Mouse (Mus musculus): ENCODE measurements at regions not wholly inside any gene's neighbourhood (a gene's known extent, or its start where the extent isn't known, plus 50 kb on each side); places are given as distances from the start of the nearest gene placed in this dataset.
"Not testable (repeated sequence)": the region's sequence is repeated elsewhere in the genome, so short reads cannot be mapped to it uniquely, and the experiment has no call there.

DNA sequence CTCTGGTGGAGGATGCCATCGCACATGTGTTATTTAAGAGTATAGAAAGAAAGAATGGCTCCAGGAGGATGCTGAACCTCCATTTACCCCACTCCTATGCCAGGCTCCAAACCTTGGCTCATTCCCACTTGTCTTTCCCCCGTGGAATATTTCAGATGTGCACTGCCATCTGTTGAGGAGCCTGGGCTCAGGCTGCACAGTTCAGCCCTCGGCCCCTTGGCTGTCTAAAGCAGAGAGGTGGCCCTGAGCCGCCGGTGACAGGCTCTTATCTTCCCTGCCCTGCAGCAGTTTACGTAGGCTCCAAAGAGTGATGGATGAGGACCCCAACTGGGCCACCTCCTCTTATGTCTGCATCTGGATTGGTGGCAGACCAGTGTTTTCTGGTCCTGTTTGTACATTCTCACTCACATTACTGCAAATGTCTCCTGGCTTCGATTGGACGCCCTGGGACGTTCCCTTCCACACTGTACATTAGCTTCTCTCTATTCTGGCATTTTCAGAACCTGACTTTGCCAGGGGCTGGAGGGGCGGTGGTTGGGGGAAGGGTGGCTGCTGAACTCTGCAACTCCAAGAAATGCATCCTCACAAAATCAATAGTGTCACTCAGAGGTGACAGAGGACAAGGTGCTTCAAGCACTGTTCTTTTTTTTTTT is 447.3 kb upstream of the Clint1 start:
- WGBS: 92% methylated on average over 10 of the region's 10 CpGs
- Histone ChIP-seq H3K27ac (ENCODE audit: insufficient read depth, low read depth, low read length) (no peak overlapping the region), H3K4me1 (ENCODE audit: control insufficient read depth, insufficient read depth, low read length) (no peaks in the 10 kb centered on the region), H3K4me3 (ENCODE audit: insufficient read depth, low read depth, low read length) (no peak overlapping the region)
- no peak for TF ChIP-seq POLR2A (IDR thresholded peaks at IDR 0.05; ENCODE audit: insufficient read depth, low read depth, low read length)
- TF ChIP-seq CTCF (IDR thresholded peaks at IDR 0.05; ENCODE audit: insufficient read depth, low read depth, low read length): no peak

DNA sequence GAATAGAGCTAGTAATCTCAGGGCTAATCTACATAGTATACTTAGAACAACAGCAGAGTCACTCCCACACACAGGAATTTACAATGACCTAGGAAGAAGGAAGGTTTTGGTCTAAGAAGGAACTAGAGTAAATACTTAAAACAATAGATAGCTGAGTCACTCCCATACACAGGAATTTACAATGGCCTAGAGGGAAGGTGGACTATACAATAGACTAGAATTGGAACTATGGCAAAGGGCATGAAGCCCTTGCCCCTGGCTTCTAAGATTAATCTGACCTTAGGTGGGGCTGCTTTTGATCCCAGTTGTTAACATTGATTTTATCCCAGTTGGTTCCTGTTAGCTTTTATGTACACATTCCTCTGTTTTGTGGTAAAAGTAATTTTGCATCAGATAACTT is 427.8 kb upstream of the Clint1 start:
- not testable (repeated sequence) for H3K4me1 ChIP-seq (ENCODE audit: control insufficient read depth, insufficient read depth, low read length); H3K27ac ChIP-seq (ENCODE audit: insufficient read depth, low read depth, low read length); H3K4me3 ChIP-seq (ENCODE audit: insufficient read depth, low read depth, low read length)

DNA sequence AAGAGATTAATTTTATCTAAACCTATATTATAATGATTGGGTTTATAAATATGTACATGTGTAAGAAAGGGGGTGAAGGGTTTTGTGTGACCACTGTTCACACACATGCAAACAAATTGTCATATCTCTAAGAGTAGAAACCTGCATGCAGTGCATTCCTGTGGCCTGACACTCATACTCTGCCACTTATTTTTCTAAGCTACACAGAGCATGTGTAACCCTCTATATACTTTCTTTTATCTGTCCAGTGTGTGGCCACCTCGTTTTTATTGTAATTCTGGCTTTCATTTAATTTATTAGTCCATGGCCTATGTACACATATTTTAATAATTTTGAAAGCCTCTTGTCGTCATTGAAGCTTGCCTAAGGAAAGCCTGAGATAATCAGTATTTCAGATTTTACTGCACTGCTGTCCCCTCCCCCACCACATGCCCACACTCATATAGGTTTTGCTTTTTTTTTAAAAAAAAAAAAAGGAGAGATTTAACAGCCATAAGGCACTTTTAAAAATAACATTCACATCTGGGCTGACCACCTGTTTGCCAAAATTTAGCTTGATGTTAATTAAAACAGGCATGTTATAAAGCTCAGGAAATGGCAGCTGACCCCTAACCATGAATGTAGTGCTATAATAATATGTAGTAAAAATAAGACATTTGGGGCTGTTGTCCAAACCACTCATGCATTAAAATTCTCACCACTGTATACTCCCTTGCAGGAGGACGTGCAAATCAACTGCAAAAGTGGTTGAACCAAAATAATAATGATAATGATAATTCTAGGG is 410.7 kb upstream of the Clint1 start:
- H3K4me1 ChIP-seq (ENCODE audit: control insufficient read depth, insufficient read depth, low read length): no peaks in the 10 kb centered on the region
- no peak overlapping the region for H3K4me3 ChIP-seq (ENCODE audit: insufficient read depth, low read depth, low read length)
- H3K27ac ChIP-seq (ENCODE audit: insufficient read depth, low read depth, low read length): no peak overlapping the region
- no peak for TF ChIP-seq CTCF (IDR thresholded peaks at IDR 0.05; ENCODE audit: insufficient read depth, low read depth, low read length)
- no peak for TF ChIP-seq POLR2A (IDR thresholded peaks at IDR 0.05; ENCODE audit: insufficient read depth, low read depth, low read length)
- 75% methylated on average over 3 of the region's 3 CpGs for WGBS

DNA sequence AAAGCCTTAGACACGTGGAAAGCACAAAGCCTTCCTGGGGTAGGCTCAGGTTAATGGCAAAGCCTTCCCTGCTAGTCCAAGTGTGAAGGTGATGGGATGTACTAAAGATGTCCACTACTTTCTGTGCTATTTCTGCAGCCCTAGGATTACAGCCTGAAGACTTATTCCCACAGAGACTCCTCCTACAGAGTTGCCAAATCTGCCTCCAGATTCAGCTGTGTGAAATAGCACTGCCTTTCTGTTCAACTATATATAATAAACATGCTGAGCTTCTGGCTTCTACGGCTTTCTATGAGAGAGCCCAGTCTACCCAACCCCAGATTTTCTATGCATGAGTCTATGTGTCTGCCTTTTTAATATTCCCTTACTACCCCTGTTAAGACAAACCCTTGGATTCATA is 405.3 kb upstream of the Clint1 start:
- 71% methylated on average over 2 of the region's 2 CpGs for WGBS

DNA sequence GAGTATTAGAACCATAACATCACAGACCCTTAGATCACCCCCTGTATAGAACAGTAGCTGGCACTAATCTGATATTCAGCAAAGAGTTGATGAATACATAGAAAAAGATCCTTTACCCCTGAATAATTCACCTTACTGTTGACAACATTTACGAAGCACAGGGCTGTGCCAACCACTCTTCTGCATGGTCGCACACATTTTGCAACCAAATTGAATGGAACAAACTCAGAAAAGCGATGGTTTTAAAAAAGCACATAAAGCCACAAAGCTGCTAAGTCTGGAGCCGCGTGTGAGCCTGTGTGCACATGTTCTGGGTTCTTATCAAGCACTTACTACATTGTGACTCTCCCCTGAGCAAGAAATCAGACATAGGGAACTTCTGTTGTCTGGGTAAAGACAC is 397.6 kb upstream of the Clint1 start:
- WGBS: 57% methylated on average over 5 of the region's 5 CpGs
- TF ChIP-seq POLR2A (IDR thresholded peaks at IDR 0.05; ENCODE audit: insufficient read depth, low read depth, low read length): no peak
- no peak for TF ChIP-seq CTCF (IDR thresholded peaks at IDR 0.05; ENCODE audit: insufficient read depth, low read depth, low read length)
- H3K27ac ChIP-seq (ENCODE audit: insufficient read depth, low read depth, low read length): no peak overlapping the region
- no peaks in the 10 kb centered on the region for H3K4me1 ChIP-seq (ENCODE audit: control insufficient read depth, insufficient read depth, low read length)
- H3K4me3 ChIP-seq (ENCODE audit: insufficient read depth, low read depth, low read length): no peak overlapping the region

More for the DNA sequence above, 405.3 kb upstream of the Clint1 start:
- Histone ChIP-seq H3K4me3 (ENCODE audit: insufficient read depth, low read depth, low read length) (no peak overlapping the region), H3K4me1 (ENCODE audit: control insufficient read depth, insufficient read depth, low read length) (no peaks in the 10 kb centered on the region), H3K27ac (ENCODE audit: insufficient read depth, low read depth, low read length) (no peak overlapping the region)
- TF ChIP-seq CTCF (IDR thresholded peaks at IDR 0.05; ENCODE audit: insufficient read depth, low read depth, low read length): no peak
- TF ChIP-seq POLR2A (IDR thresholded peaks at IDR 0.05; ENCODE audit: insufficient read depth, low read depth, low read length): no peak

DNA sequence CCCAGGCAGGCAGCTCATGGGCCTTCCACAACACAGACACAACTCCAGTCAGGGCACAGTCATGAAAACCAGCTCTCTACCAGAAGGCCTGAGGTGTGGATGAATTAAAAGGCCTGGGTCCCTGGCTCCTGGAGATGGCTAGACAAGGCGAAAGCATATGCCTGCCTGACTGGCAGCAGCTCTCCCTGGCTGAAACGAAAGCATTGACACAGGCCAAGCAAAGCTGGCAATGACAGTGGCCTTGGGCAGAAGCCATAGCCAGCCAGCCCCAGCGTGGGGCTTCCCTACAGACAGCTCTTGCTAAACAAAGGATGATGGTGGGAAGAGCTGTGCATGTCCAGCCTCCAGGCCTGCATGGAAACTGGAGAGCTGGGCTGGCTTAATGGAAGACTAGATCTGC is 396.9 kb upstream of the Clint1 start:
- Histone ChIP-seq H3K4me1 (ENCODE audit: control insufficient read depth, insufficient read depth, low read length) (no peaks in the 10 kb centered on the region), H3K4me3 (ENCODE audit: insufficient read depth, low read depth, low read length) (no peak overlapping the region), H3K27ac (ENCODE audit: insufficient read depth, low read depth, low read length) (no peak overlapping the region)
- WGBS: 56% methylated on average over 3 of the region's 3 CpGs
- no peak for TF ChIP-seq CTCF (IDR thresholded peaks at IDR 0.05; ENCODE audit: insufficient read depth, low read depth, low read length)
- no peak for TF ChIP-seq POLR2A (IDR thresholded peaks at IDR 0.05; ENCODE audit: insufficient read depth, low read depth, low read length)

DNA sequence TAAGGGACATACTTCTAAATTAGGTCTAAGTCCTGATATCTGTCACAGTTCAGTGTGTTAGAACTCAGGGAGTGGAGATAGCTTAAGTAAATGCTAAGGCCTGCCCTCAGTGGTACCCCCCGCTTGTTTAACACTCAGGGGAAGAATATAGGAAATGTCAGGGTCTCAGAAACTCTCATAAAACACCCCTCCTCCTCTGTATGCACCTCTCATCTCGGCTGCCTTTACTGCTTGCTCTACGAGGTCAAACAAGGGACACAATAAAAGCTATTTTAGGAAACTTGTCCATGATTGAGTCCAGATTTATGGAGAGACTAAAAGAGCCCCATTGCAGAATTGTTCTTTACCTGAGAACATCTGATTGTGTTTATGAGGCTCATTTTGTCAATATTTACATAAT is 395.1 kb upstream of the Clint1 start:
- Histone ChIP-seq H3K4me3 (ENCODE audit: insufficient read depth, low read depth, low read length) (no peak overlapping the region), H3K4me1 (ENCODE audit: control insufficient read depth, insufficient read depth, low read length) (no peaks in the 10 kb centered on the region), H3K27ac (ENCODE audit: insufficient read depth, low read depth, low read length) (no peak overlapping the region)
- TF ChIP-seq POLR2A (IDR thresholded peaks at IDR 0.05; ENCODE audit: insufficient read depth, low read depth, low read length) (no peak), CTCF (IDR thresholded peaks at IDR 0.05; ENCODE audit: insufficient read depth, low read depth, low read length) (no peak)
- 90% methylated on average over 3 of the region's 3 CpGs for WGBS

DNA sequence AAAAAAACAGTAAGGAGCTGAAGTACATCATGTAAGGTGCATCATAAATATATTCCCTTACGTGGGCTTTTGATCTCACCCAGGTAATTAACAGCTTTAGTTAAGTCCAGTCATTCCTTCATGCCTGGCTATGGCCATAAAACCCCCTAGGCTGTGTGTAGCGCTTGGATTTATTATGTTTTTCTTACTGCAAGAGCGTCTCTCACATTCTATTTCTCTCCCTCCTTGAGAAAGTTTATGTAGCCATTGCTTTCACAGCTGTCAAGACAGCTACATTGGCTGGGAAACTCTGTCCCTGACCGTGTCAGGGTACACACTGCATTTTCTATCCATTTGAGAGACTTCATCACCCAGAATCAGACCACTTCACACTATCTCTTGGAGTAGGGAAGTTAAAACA is 394.3 kb upstream of the Clint1 start:
- Histone ChIP-seq H3K4me3 (ENCODE audit: insufficient read depth, low read depth, low read length) (no peak overlapping the region), H3K4me1 (ENCODE audit: control insufficient read depth, insufficient read depth, low read length) (no peaks in the 10 kb centered on the region), H3K27ac (ENCODE audit: insufficient read depth, low read depth, low read length) (no peak overlapping the region)
- WGBS: 88% methylated on average over 4 of the region's 4 CpGs
- TF ChIP-seq CTCF (IDR thresholded peaks at IDR 0.05; ENCODE audit: insufficient read depth, low read depth, low read length) (no peak), POLR2A (IDR thresholded peaks at IDR 0.05; ENCODE audit: insufficient read depth, low read depth, low read length) (no peak)

DNA sequence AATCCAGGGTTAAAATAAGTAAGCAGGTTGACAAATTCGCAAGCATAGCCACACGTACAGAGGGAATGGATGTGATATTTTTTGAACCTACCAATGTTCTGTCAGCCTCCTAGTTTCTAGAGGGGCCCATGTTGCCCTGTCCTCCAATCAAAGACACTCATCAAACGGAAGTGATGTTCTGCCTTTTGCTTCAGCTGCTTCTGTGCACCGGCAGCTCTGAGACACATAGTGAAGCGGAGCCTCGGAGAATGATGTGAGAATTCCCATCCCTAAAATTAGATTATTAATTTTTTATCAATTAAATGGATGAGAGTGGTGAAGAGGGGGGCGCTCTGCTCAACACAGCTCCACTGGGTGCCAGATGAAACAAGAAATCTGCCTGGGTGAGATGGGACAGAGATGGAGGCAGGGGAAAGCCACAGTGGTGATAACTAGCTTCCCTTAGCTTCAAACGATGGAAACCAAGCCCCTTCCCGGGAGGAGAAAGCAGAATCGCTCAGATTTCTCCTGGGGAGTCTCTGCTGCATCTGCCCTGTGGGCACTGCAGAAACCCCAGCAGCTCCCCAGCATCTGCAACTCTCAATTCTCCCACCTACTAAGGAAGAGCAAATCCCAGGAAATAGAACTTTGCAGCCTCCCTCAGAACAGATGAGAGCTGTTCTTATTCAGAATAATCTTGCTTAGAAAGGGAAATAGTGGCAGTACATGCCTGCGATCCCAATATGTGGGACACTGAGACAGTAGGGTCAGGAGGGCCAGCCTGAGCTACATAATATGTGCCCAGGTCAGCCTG is 391.7 kb upstream of the Clint1 start:
- H3K27ac ChIP-seq (ENCODE audit: insufficient read depth, low read depth, low read length): no peak overlapping the region
- no peaks in the 10 kb centered on the region for H3K4me1 ChIP-seq (ENCODE audit: control insufficient read depth, insufficient read depth, low read length)
- TF ChIP-seq POLR2A (IDR thresholded peaks at IDR 0.05; ENCODE audit: insufficient read depth, low read depth, low read length): no peak
- no peak for TF ChIP-seq CTCF (IDR thresholded peaks at IDR 0.05; ENCODE audit: insufficient read depth, low read depth, low read length)
- WGBS: 90% methylated on average over 11 of the region's 11 CpGs
- H3K4me3 ChIP-seq (ENCODE audit: insufficient read depth, low read depth, low read length): no peak overlapping the region
